Mouse (Mus musculus): Measurements from ENCODE around the gene Dnah3.

The Dnah3 gene

GRCm38 (mm10) chr7:119875776-119876440 is 219.2 kb downstream of the Dnah3 start:
- DNase-seq (ENCODE audit: low read depth, low spot score) = no peak

GRCm38 (mm10) chr7:119873050-119873449 is 222.0 kb downstream of the Dnah3 start:
- no peak for DNase-seq (ENCODE audit: low read depth, low spot score)
